Mouse (Mus musculus) erythroblast, embryonic 14.5 days (primary cell): ENCODE data around the gene Scd2.

ENCODE experiments used
- GATA1 ChIP-seq: IDR thresholded peaks from 2 replicates; pipeline ENCODE4 v1.6.1; 2012; ENCODE audit warnings: low read length, inconsistent platforms, mixed read lengths
- TAL1 ChIP-seq: IDR thresholded peaks from 3 replicates; pipeline ENCODE4 v1.6.1; 2012; ENCODE audit warnings: low read length, inconsistent platforms, mixed read lengths

DNA sequence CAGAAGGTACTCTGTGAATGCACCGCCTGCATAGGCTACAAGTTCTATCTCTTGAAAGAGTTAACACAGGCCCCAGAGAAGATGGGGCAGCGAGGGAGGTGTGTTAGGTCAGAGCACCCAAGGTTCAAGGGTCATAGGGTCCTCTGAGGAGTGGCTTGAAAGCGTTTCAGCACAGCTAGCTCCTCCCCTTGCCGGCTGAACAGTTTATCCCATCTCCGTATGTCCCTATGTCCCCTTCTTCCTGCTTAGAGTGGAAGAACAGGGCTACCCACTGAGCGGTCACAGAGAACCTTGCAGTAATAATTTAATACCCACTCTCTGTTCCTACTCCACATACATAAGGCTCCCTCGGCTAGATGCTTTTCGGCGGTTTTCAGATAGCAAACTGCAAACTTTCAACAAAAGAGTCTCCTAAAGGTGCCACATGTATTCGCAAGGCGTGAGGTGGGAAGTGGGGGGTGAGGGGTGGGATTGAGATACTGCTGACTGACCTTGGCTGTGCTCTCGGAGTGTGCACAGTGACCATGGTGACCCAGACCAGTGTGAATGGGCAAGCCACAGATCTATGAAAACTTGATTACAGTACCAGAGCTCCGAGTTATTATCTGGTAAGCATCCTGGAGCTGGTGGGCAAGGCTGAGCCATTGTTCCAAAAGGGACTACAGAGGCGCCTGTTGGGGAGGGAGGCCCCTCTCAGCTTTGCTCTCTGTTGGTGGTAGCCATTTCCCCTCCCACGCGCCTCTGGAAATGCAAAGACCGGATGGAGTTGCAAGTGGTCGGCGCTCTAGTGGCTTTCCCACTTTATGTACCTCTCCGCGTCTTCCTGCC is at the start of gene Scd2:
- TF ChIP-seq GATA1 (no peak), TAL1 (no peak)
